Mouse (Mus musculus) midbrain, embryonic 10.5 days (tissue): Measurements from ENCODE around the gene Ccdc33. TPM values are rescaled to one million over a fixed set of nuclear protein-coding genes. Genes with fewer than 3 reads are reported as not detected.

Source experiments
- DNase-seq: peaks from one replicate; pipeline ENCODE4 v3.0.0-alpha.2; 2017; ENCODE audit warnings: low spot score
- H3K27ac ChIP-seq: fragments of 300-500 bp; sonication (generic); replicated peaks from 2 replicates; pipeline ENCODE4 v1.5.1; 2016; ENCODE audit warnings: mild to moderate bottlenecking
- H3K27me3 ChIP-seq: fragments of 300-500 bp; sonication (generic); 2 replicates; pipeline ENCODE4 v1.6.1; 2016; ENCODE audit warnings: low read depth, mild to moderate bottlenecking; ENCODE audit not compliant: poor library complexity, severe bottlenecking
- H3K36me3 ChIP-seq: fragments of 300-500 bp; sonication (generic); 2 replicates; pipeline ENCODE4 v1.6.1; 2016; ENCODE audit warnings: mild to moderate bottlenecking, moderate library complexity
- H3K4me1 ChIP-seq: fragments of 300-500 bp; sonication (generic); 2 replicates; pipeline ENCODE4 v1.6.1; 2016
- H3K4me3 ChIP-seq: fragments of 300-500 bp; sonication (generic); 2 replicates; pipeline ENCODE4 v1.5.1; 2016; ENCODE audit warnings: mild to moderate bottlenecking, moderate library complexity
- H3K9me3 ChIP-seq: fragments of 300-500 bp; sonication (generic); replicated peaks from 2 replicates; pipeline ENCODE4 v1.6.1; 2016; ENCODE audit warnings: mild to moderate bottlenecking
- WGBS: fragments of 180-500 bp; shearing (Covaris S2); methylation state at CpG from one replicate; pipeline ENCODE4 v1.1.7; 2016; 5-methylcytosine and 5-hydroxymethylcytosine counted together
- polyA plus RNA-seq: library from polyadenylated mRNA; unstranded; fragments of >200 nt; fragmentation: Nextera tagmentation; extraction: Ambion mirVana; gene quantifications from 2 replicates; pipeline ENCODE4 v1.2.1, GENCODE M21; 2016

Ccdc33 gene
- polyA plus RNA-seq, 1 experiment from 2014 or later: 0.51 TPM

DNA sequence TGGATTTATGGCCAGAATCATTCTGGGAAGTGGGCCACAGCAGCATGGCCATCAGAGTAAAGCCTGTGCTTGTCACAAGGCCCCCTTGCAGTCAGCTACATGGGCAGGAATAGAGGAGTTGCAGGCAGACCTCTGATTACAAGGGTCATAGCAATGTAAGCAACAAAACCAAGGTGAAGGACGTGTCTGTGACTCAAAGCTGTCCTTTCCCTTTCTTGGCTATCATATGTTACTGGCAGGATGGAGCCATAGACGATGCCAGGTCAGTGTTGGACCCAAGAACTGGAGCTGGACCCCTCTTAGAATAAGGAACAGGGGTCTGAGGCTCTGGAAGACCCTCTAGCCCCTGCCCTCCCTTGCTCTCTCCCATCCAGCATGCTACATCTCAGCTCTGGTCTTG is 30.2 kb upstream of the Ccdc33 start:
- Histone ChIP-seq H3K4me1 (peaks cover 34% of the 10 kb centered on the region), H3K9me3 (no peaks in the 10 kb centered on the region), H3K4me3 (no peak overlapping the region), H3K27me3 (no peaks in the 10 kb centered on the region), H3K27ac (no peak overlapping the region), H3K36me3 (peaks cover 9% of the 10 kb centered on the region; the same call in 1 of the 2 replicates)
- WGBS: 72% methylated on average over 2 of the region's 2 CpGs
- DNase-seq: no peak

GRCm38 (mm10) chr9:58145417-58145816 is 26.8 kb upstream of the Ccdc33 start:
- DNase-seq: no peak
- peak overlapping the region; percentile 80 for H3K27ac ChIP-seq
- H3K4me1 ChIP-seq: peaks cover 51% of the 10 kb centered on the region
- WGBS: 81% methylated on average over 5 of the region's 5 CpGs
- no peaks in the 10 kb centered on the region for H3K9me3 ChIP-seq
- H3K27me3 ChIP-seq: peaks cover 6% of the 10 kb centered on the region; the same call in 1 of the 2 replicates
- no peak overlapping the region for H3K4me3 ChIP-seq
- peaks cover 9% of the 10 kb centered on the region; the same call in 1 of the 2 replicates for H3K36me3 ChIP-seq

- Histone ChIP-seq H3K4me1 (peaks cover 58% of the 10 kb centered on the region), H3K27me3 (peaks cover 6% of the 10 kb centered on the region; the same call in 1 of the 2 replicates), H3K9me3 (no peaks in the 10 kb centered on the region), H3K36me3 (peaks cover 6% of the 10 kb centered on the region; the same call in 1 of the 2 replicates), H3K27ac (peak overlapping the region; percentile 80), H3K4me3 (0 out of 2 replicates have a peak overlapping the region, but pooled peaks have one; percentile 4)
- DNase-seq: peak; percentile 76
- WGBS: 16% methylated on average over 1 of the region's 1 CpGs
Measured at GRCm38 (mm10) chr9:58144664-58145063, 26.0 kb upstream of the Ccdc33 start.

- Histone ChIP-seq H3K4me1 (peaks cover 64% of the 10 kb centered on the region), H3K4me3 (no peak overlapping the region), H3K27me3 (peaks cover 6% of the 10 kb centered on the region; the same call in 1 of the 2 replicates), H3K36me3 (no peaks in the 10 kb centered on the region), H3K27ac (0 out of 2 replicates have a peak overlapping the region, but pooled peaks have one; percentile 13), H3K9me3 (no peaks in the 10 kb centered on the region)
- WGBS: 39% methylated on average over 7 of the region's 7 CpGs
- DNase-seq: no peak
Measured at GRCm38 (mm10) chr9:58143419-58143818, 24.8 kb upstream of the Ccdc33 start.

GRCm38 (mm10) chr9:58139947-58140346 is 21.3 kb upstream of the Ccdc33 start:
- H3K36me3 ChIP-seq: no peaks in the 10 kb centered on the region
- peaks cover 81% of the 10 kb centered on the region for H3K4me1 ChIP-seq
- WGBS: 58% methylated on average over 6 of the region's 6 CpGs
- no peak for DNase-seq
- peaks cover 37% of the 10 kb centered on the region for H3K27me3 ChIP-seq
- peak overlapping the region; percentile 34; the same call in 1 of the 2 replicates for H3K27ac ChIP-seq
- no peak overlapping the region for H3K4me3 ChIP-seq
- H3K9me3 ChIP-seq: no peaks in the 10 kb centered on the region

DNA sequence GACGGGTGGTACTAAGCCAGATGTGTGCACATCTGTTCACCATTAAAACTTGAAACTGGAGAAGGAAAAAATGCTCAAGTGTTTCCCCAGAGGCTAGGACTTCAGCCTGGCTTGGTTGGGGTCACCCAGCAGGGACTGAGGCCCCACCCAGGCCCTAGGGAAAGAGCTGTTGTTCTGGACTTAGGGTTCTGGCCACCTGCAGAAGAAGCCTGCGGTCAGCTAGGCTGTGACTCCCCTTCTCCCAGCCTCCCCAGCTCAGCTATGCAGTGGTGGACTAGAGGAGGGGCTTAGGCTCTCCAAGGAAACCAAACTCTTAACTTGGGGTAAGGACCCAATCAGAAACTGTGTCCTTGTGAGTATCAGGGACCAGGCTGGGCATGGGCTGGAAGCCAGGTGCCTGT is 17.3 kb upstream of the Ccdc33 start:
- peaks cover 63% of the 10 kb centered on the region for H3K27me3 ChIP-seq
- WGBS: 36% methylated on average over 2 of the region's 2 CpGs
- no peaks in the 10 kb centered on the region for H3K9me3 ChIP-seq
- H3K36me3 ChIP-seq: no peaks in the 10 kb centered on the region
- H3K27ac ChIP-seq: peak overlapping the region; percentile 56; the same call in 1 of the 2 replicates
- peaks cover 92% of the 10 kb centered on the region for H3K4me1 ChIP-seq
- DNase-seq: no peak
- no peak overlapping the region for H3K4me3 ChIP-seq

GRCm38 (mm10) chr9:58134906-58135305 is 16.3 kb upstream of the Ccdc33 start:
- Histone ChIP-seq H3K36me3 (no peaks in the 10 kb centered on the region), H3K27me3 (peaks cover 73% of the 10 kb centered on the region), H3K4me3 (peak overlapping the region; percentile 26), H3K27ac (peak overlapping the region; percentile 80), H3K9me3 (no peaks in the 10 kb centered on the region), H3K4me1 (peaks cover 92% of the 10 kb centered on the region)
- WGBS: 35% methylated on average over 7 of the region's 7 CpGs
- DNase-seq: no peak

- 15% methylated on average over 17 of the region's 17 CpGs for WGBS
- H3K4me3 ChIP-seq: peak overlapping the region; percentile 29
- no peaks in the 10 kb centered on the region for H3K9me3 ChIP-seq
- no peaks in the 10 kb centered on the region for H3K36me3 ChIP-seq
- peaks cover 80% of the 10 kb centered on the region for H3K27me3 ChIP-seq
- peak overlapping the region; percentile 80 for H3K27ac ChIP-seq
- peaks cover 96% of the 10 kb centered on the region for H3K4me1 ChIP-seq
- DNase-seq: peak; percentile 59
Measured at GRCm38 (mm10) chr9:58133893-58134884, 15.6 kb upstream of the Ccdc33 start.

DNA sequence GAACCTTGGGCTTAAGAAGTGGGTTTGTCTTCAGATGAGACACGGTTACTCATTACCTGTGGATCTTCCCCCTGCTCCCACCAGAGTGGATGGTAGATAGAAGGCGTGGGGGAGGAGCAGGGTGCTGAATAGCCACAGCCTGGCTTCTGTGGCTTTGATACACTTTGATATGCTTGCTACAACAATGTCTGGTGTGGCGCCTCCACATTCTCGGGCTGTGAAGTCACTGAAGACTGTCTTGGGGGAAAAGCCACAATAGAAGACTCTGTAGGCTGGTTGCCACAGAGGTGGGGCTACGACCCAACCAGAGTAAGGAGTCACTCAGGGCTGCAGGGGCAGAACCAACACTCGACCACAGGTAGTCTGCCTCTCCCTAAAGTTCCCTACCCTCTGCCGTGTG is 13.1 kb upstream of the Ccdc33 start:
- 77% methylated on average over 7 of the region's 7 CpGs for WGBS

GRCm38 (mm10) chr9:58130909-58131308 is 12.3 kb upstream of the Ccdc33 start:
- no peak overlapping the region for H3K4me3 ChIP-seq
- peak overlapping the region; percentile 83; the same call in 1 of the 2 replicates for H3K27ac ChIP-seq
- H3K27me3 ChIP-seq: peaks cover 71% of the 10 kb centered on the region
- H3K4me1 ChIP-seq: peaks cover 94% of the 10 kb centered on the region
- WGBS: 41% methylated on average over 3 of the region's 3 CpGs
- H3K9me3 ChIP-seq: no peaks in the 10 kb centered on the region
- DNase-seq: no peak
- H3K36me3 ChIP-seq: no peaks in the 10 kb centered on the region

More for the DNA sequence above, 13.1 kb upstream of the Ccdc33 start:
- H3K36me3 ChIP-seq: no peaks in the 10 kb centered on the region
- H3K27ac ChIP-seq: peak overlapping the region; percentile 47; the same call in 1 of the 2 replicates
- no peak overlapping the region for H3K4me3 ChIP-seq
- no peaks in the 10 kb centered on the region for H3K9me3 ChIP-seq
- no peak for DNase-seq
- H3K27me3 ChIP-seq: peaks cover 75% of the 10 kb centered on the region
- H3K4me1 ChIP-seq: peaks cover 95% of the 10 kb centered on the region

- peak; percentile 38 for DNase-seq
- Histone ChIP-seq H3K27me3 (peaks cover 63% of the 10 kb centered on the region), H3K36me3 (no peaks in the 10 kb centered on the region), H3K4me3 (peak overlapping the region; percentile 39), H3K27ac (peak overlapping the region; percentile 83), H3K4me1 (peaks cover 94% of the 10 kb centered on the region), H3K9me3 (no peaks in the 10 kb centered on the region)
- 16% methylated on average over 8 of the region's 8 CpGs for WGBS
Measured at GRCm38 (mm10) chr9:58129508-58129907, 10.9 kb upstream of the Ccdc33 start.

GRCm38 (mm10) chr9:58128926-58129413 is 10.3 kb upstream of the Ccdc33 start:
- H3K27me3 ChIP-seq: peaks cover 65% of the 10 kb centered on the region
- peaks cover 92% of the 10 kb centered on the region for H3K4me1 ChIP-seq
- peak overlapping the region; percentile 39 for H3K4me3 ChIP-seq
- H3K36me3 ChIP-seq: no peaks in the 10 kb centered on the region
- H3K27ac ChIP-seq: peak overlapping the region; percentile 83
- 3% methylated on average over 13 of the region's 13 CpGs for WGBS
- H3K9me3 ChIP-seq: no peaks in the 10 kb centered on the region
- peak; percentile 60 for DNase-seq
